Comparison of ENCODE assay signal across 8 mouse cellular contexts in the genomic region with DNA sequence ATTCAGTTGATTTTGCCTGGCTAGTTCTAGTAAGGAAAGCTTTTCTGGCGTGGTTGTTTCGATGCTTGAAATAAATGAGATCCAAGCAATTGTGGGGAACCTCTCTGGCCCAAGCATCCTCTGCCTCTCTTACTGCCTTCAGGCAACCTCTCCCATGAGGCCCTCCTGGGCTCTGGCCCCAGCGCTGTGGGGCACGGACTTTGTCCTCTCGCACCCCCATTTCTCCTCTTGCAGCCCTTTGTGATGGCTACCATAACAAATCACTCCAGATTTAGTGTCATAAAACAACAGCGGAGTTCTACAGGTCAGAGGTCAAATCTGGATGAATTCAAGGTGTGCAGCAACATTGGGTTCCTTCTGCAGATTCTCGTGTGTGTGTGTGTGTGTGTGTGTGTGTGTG. TPM values are rescaled to one million over a fixed set of nuclear protein-coding genes. Genes with fewer than 3 reads are reported as not detected.
A peak's percentile ranks its signal among the peaks of the same experiment; 100 is the strongest.
DNase-seq lines count a peak whose midpoint lies in the region; ATAC-seq and TF ChIP-seq lines count a peak whose summit lies in the region.

No protein-coding gene starts in this region.

- no peak overlapping the region for H3K4me3 ChIP-seq in heart, embryonic 15.5 days
- no peak overlapping the region for H3K4me3 ChIP-seq in embryonic facial prominence, embryonic 11.5 days (ENCODE audit: low read depth, low read length)
- no peak overlapping the region for H3K4me3 ChIP-seq in hindbrain, postnatal 0 days (ENCODE audit: low read length)
- 0 out of 2 replicates have a peak overlapping the region, but pooled peaks have one; percentile 13 for H3K4me3 ChIP-seq in midbrain, postnatal 0 days (ENCODE audit: low read depth, low read length)
- H3K4me3 ChIP-seq in cerebellum, adult 2 months (replicated peaks; ENCODE audit: insufficient read depth, low read depth, low read length) = no peak overlapping the region

- ATAC-seq in heart, embryonic 15.5 days (replicated peaks; ENCODE audit: insufficient number of reproducible peaks, insufficient read depth, low FRiP score, low read depth) = no peak
- no peak for ATAC-seq in embryonic facial prominence, embryonic 11.5 days (replicated peaks; ENCODE audit: insufficient number of reproducible peaks, low FRiP score, low TSS enrichment, low read depth)
- no peak for ATAC-seq in hindbrain, postnatal 0 days
- no peak for ATAC-seq in midbrain, postnatal 0 days (ENCODE audit: low FRiP score)

- TF ChIP-seq POLR2A in cerebellum, adult 2 months (IDR thresholded peaks at IDR 0.05; ENCODE audit: borderline replicate concordance, insufficient read depth, low read length) = no peak

- no peaks in the 10 kb centered on the region for H3K9me3 ChIP-seq in heart, embryonic 15.5 days (replicated peaks)
- no peaks in the 10 kb centered on the region for H3K9me3 ChIP-seq in embryonic facial prominence, embryonic 11.5 days (replicated peaks; ENCODE audit: control insufficient read depth, low read length)
- no peaks in the 10 kb centered on the region for H3K9me3 ChIP-seq in hindbrain, postnatal 0 days (ENCODE audit: low read length)
- H3K9me3 ChIP-seq in midbrain, postnatal 0 days (ENCODE audit: low read length) = no peaks in the 10 kb centered on the region

- no peaks in the 10 kb centered on the region for H3K27me3 ChIP-seq in heart, embryonic 15.5 days
- H3K27me3 ChIP-seq in embryonic facial prominence, embryonic 11.5 days (ENCODE audit: control insufficient read depth, insufficient read depth, low read length) = no peaks in the 10 kb centered on the region
- no peaks in the 10 kb centered on the region for H3K27me3 ChIP-seq in hindbrain, postnatal 0 days (ENCODE audit: insufficient read depth, low read length)
- no peaks in the 10 kb centered on the region for H3K27me3 ChIP-seq in midbrain, postnatal 0 days (ENCODE audit: insufficient read depth, low read length)
- H3K27me3 ChIP-seq in cerebellum, adult 2 months (ENCODE audit: control insufficient read depth, insufficient read depth, low read length) = no peaks in the 10 kb centered on the region

- no peak overlapping the region for H3K9ac ChIP-seq in heart, embryonic 15.5 days
- H3K9ac ChIP-seq in embryonic facial prominence, embryonic 11.5 days (replicated peaks; ENCODE audit: low read length) = peak overlapping the region; percentile 32; the same call in 1 of the 2 replicates
- H3K9ac ChIP-seq in hindbrain, postnatal 0 days (replicated peaks; ENCODE audit: low read length) = 0 out of 2 replicates have a peak overlapping the region, but pooled peaks have one; percentile 10
- peak overlapping the region; percentile 30 for H3K9ac ChIP-seq in midbrain, postnatal 0 days (replicated peaks; ENCODE audit: low read length, poor library complexity, severe bottlenecking)

- peaks cover 30% of the 10 kb centered on the region for H3K4me1 ChIP-seq in heart, embryonic 15.5 days (replicated peaks)
- H3K4me1 ChIP-seq in embryonic facial prominence, embryonic 11.5 days (ENCODE audit: control insufficient read depth, insufficient read depth, low read length) = peaks cover 3% of the 10 kb centered on the region; the same call in 1 of the 2 replicates
- peaks cover 12% of the 10 kb centered on the region for H3K4me1 ChIP-seq in hindbrain, postnatal 0 days (ENCODE audit: insufficient read depth, low read length)
- H3K4me1 ChIP-seq in midbrain, postnatal 0 days (ENCODE audit: insufficient read depth, low read length) = peaks cover 10% of the 10 kb centered on the region
- peaks cover 5% of the 10 kb centered on the region; the same call in 1 of the 2 replicates for H3K4me1 ChIP-seq in cerebellum, adult 2 months (ENCODE audit: control insufficient read depth, insufficient read depth, low read length)

- H3K36me3 ChIP-seq in heart, embryonic 15.5 days = no peaks in the 10 kb centered on the region
- H3K36me3 ChIP-seq in embryonic facial prominence, embryonic 11.5 days (replicated peaks; ENCODE audit: control insufficient read depth, insufficient read depth, low read depth, low read length) = no peaks in the 10 kb centered on the region
- no peaks in the 10 kb centered on the region for H3K36me3 ChIP-seq in hindbrain, postnatal 0 days (ENCODE audit: insufficient read depth, low read length)
- H3K36me3 ChIP-seq in midbrain, postnatal 0 days (ENCODE audit: insufficient read depth, low read length) = no peaks in the 10 kb centered on the region

- peak overlapping the region; percentile 59; the same call in 1 of the 2 replicates for H3K4me2 ChIP-seq in heart, embryonic 15.5 days
- no peak overlapping the region for H3K4me2 ChIP-seq in embryonic facial prominence, embryonic 11.5 days (ENCODE audit: low read depth, low read length)
- peak overlapping the region; percentile 50 for H3K4me2 ChIP-seq in hindbrain, postnatal 0 days (ENCODE audit: low read depth, low read length)
- peak overlapping the region; percentile 41 for H3K4me2 ChIP-seq in midbrain, postnatal 0 days (ENCODE audit: low read depth, low read length, poor library complexity, severe bottlenecking)

- no peak for TF ChIP-seq CTCF in hindbrain, postnatal 0 days (IDR thresholded peaks at IDR 0.05; ENCODE audit: low read depth)
- TF ChIP-seq CTCF in midbrain, postnatal 0 days (IDR thresholded peaks at IDR 0.05) = no peak
- no peak for TF ChIP-seq CTCF in cerebellum, adult 2 months (IDR thresholded peaks at IDR 0.05; ENCODE audit: borderline replicate concordance, insufficient read depth, low read depth, low read length)

- WGBS in heart, embryonic 15.5 days = 73% methylated on average over 7 of the region's 7 CpGs
- 38% methylated on average over 7 of the region's 7 CpGs for WGBS in embryonic facial prominence, embryonic 11.5 days
- 33% methylated on average over 7 of the region's 7 CpGs for WGBS in hindbrain, postnatal 0 days
- 35% methylated on average over 7 of the region's 7 CpGs for WGBS in midbrain, postnatal 0 days
- 69% methylated on average over 7 of the region's 7 CpGs for WGBS in cerebellum, adult 2 months

- no peak for DNase-seq in heart, adult 18-20 months
- peak; percentile 69 for DNase-seq in embryonic facial prominence, embryonic 11.5 days (ENCODE audit: low spot score)
- DNase-seq in hindbrain, postnatal 0 days (ENCODE audit: low spot score) = no peak
- no peak for DNase-seq in midbrain, postnatal 0 days (ENCODE audit: low spot score)
- no peak for DNase-seq in cerebellum, adult 2 months
- no peak for DNase-seq in adrenal gland, adult 8-10 months
- no peak for DNase-seq in thymus, postnatal 25 days

- H3K27ac ChIP-seq in heart, embryonic 15.5 days = no peak overlapping the region
- H3K27ac ChIP-seq in embryonic facial prominence, embryonic 11.5 days (replicated peaks; ENCODE audit: low read depth, low read length) = no peak overlapping the region
- peak overlapping the region; percentile 73 for H3K27ac ChIP-seq in hindbrain, postnatal 0 days
- H3K27ac ChIP-seq in midbrain, postnatal 0 days (ENCODE audit: low read depth, low read length) = peak overlapping the region; percentile 84
- H3K27ac ChIP-seq in cerebellum, adult 2 months (ENCODE audit: insufficient read depth, low read length) = no peak overlapping the region

RNA-seq across cellular contexts. Expression of gene Cstad, which starts 49.1 kb away (rescaled TPM):
- polyA plus RNA-seq in heart, embryonic 15.5 days (2015; fragmentation: Nextera tagmentation; extraction: Ambion mirVana) = 1.1 and 1.5 TPM in 2 replicates
- total RNA-seq in heart, adult 18-20 months (2021) = 1 to 10 TPM in 1 of 2 experiments, under 1 TPM in 1; 0.57 to 1.2 TPM
- 1.9 TPM in 1 of 2 replicates, not detected in the other for polyA plus RNA-seq in embryonic facial prominence, embryonic 11.5 days (2014; fragmentation: Nextera tagmentation; extraction: Ambion mirVana)
- 1.3 and 4.6 TPM in 2 replicates for total RNA-seq in hindbrain, postnatal 0 days (2014; rRNA removed)
- polyA plus RNA-seq in hindbrain, postnatal 0 days (2015; fragmentation: Nextera tagmentation; extraction: Ambion mirVana) = 0.54 TPM in 1 of 2 replicates, not detected in the other
- total RNA-seq in midbrain, postnatal 0 days (2014; rRNA removed) = 0.55 and 2.2 TPM in 2 replicates
- 0.64 and 0.70 TPM in 2 replicates for polyA plus RNA-seq in midbrain, postnatal 0 days (2015; fragmentation: Nextera tagmentation; extraction: Ambion mirVana)
- polyA plus RNA-seq in cerebellum, adult 2 months (2012; rRNA removed) = 3.2 and 3.7 TPM in 2 replicates
- total RNA-seq in adrenal gland, adult 8-10 months (2022) = 1 to 10 TPM in 3 of 4 experiments, under 1 TPM in 1; 0.81 to 7.0 (median 4.1) TPM

Comparison
In these comparisons a context has a peak if more than half of its experiments do, and no peak if none do; other contexts are left out.
1. H3K27ac ChIP-seq: peak in hindbrain, postnatal 0 days (single experiment) and midbrain, postnatal 0 days (single experiment); none in heart, embryonic 15.5 days (single experiment), embryonic facial prominence, embryonic 11.5 days (single experiment) and cerebellum, adult 2 months (single experiment).